Mouse (Mus musculus): ENCODE data around the gene Srl. TPM values are rescaled to one million over a fixed set of nuclear protein-coding genes. Genes with fewer than 3 reads are reported as not detected.
"Not testable (repeated sequence)": the region's sequence is repeated elsewhere in the genome, so short reads cannot be mapped to it uniquely, and the experiment has no call there.

The Srl gene
- polyA plus RNA-seq (2015; fragmentation: Nextera tagmentation; extraction: Ambion mirVana) = 10.0 and 28.6 TPM in 2 replicates

DNA sequence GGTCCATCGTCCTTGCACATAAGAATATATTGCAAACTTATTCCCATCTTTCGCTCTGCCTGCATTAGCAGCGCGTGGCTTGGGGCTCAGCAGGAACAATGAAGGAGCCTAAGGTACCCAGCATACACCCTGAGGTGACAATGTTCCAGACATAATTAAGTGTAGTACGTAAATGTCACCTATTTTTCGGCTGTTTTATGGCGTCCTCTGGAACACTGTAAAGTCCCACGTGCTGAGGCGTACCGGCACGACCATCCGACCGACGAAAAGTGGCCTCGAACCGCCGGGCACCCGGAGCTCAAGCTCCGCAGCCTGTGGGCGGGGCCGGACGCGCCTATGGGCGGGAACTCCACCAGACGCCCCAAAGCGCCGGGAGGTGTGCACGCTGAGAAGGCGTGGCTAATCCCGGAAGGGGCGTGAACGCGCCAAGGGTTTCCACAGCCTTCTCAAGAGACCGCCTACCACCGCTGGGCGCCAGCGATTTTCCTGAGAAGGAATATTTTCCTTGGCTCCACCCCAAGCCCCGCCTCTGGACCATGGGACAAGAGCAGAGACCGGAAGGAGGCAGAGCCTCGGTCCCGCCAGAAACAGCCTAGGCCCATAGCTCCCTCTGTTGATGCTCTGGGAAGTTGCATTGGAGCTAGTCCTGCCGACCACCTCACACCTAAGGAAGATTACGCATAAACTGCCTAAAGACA lies at the start of gene Srl:
Srl (minus strand) TSS at position 316 of the 698 bp plus-strand sequence.
- WGBS = under 1% methylated on average over 43 of the region's 43 CpGs
- peak within 1 kb of the TSS; percentile 77 for H3K9ac ChIP-seq (ENCODE audit: low read length)

GRCm38 (mm10) chr16:4590236-4590635 lies 48.6 kb upstream of the Srl start:
- H3K4me3 ChIP-seq (replicated peaks; ENCODE audit: low read length) = no peak overlapping the region
- H3K36me3 ChIP-seq (ENCODE audit: control insufficient read depth, insufficient read depth, low read length) = peaks cover 4% of the 10 kb centered on the region; the same call in 1 of the 2 replicates
- ATAC-seq (ENCODE audit: insufficient read depth, low FRiP score) = no peak
- H3K9me3 ChIP-seq (replicated peaks; ENCODE audit: control insufficient read depth, low read length) = no peaks in the 10 kb centered on the region
- no peak overlapping the region for H3K4me2 ChIP-seq (ENCODE audit: low read depth, low read length)
- H3K27ac ChIP-seq (ENCODE audit: low read length) = no peak overlapping the region
- H3K9ac ChIP-seq (ENCODE audit: low read length) = no peak overlapping the region
- H3K27me3 ChIP-seq (ENCODE audit: control insufficient read depth, insufficient read depth, low read length) = no peaks in the 10 kb centered on the region
- 94% methylated on average over 9 of the region's 9 CpGs for WGBS
- peaks cover 28% of the 10 kb centered on the region for H3K4me1 ChIP-seq (ENCODE audit: control insufficient read depth, insufficient read depth, low read length)

More for the DNA sequence above, at the start of gene Srl:
- peaks cover 3% of the 10 kb centered on the region; the same call in 1 of the 2 replicates for H3K4me1 ChIP-seq (ENCODE audit: control insufficient read depth, insufficient read depth, low read length)
- H3K27ac ChIP-seq (ENCODE audit: low read length) = peak within 1 kb of the TSS; percentile 13; the same call in 1 of the 2 replicates
- H3K27me3 ChIP-seq (ENCODE audit: control insufficient read depth, insufficient read depth, low read length) = no peaks in the 10 kb centered on the region
- peak within 1 kb of the TSS; percentile 57 for H3K4me3 ChIP-seq (replicated peaks; ENCODE audit: low read length)
- peak within 1 kb of the TSS; percentile 68 for H3K4me2 ChIP-seq (ENCODE audit: low read depth, low read length)
- no peaks in the 10 kb centered on the region for H3K9me3 ChIP-seq (replicated peaks; ENCODE audit: control insufficient read depth, low read length)
- 0 out of 2 replicates have a peak, but pooled peaks cover 5% of the 10 kb centered on the region for H3K36me3 ChIP-seq (ENCODE audit: control insufficient read depth, insufficient read depth, low read length)
- ATAC-seq (ENCODE audit: insufficient read depth, low FRiP score) = peak; percentile 98

DNA sequence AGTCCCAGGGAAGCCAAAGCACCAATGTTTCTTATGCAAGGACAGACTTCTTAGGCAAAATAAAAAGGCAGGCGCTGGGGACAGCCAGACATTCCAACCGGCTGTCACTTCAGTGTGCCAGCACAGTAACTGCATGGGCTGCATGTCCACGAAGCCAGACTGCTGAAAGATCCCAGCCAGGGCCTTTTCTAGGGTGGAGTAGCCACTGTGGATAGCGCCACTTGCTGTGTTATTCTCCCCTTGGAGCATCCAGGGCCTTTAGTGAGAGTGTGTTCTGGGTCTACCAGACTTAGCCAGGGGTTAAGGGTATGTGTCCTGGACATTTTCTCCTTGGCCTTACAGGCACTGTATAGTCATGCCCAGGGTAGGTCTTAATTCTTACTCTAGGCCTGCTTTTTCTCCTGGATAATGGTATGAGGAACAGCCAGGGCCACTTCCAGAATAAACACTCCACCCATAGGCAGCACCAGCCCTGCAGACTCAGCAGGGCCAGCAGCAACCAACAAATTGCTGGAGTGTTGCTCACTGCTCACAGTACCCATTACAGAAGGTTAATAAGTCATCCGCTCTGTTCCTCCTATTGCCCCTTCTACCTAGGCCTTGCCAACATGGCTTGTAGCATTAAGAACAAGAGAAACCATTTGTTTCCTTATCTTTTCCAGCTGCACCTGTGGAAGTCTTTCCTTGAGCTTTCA lies 46.0 kb upstream of the Srl start:
- WGBS = 56% methylated on average over 5 of the region's 5 CpGs
- Histone ChIP-seq H3K4me1 (ENCODE audit: control insufficient read depth, insufficient read depth, low read length) (peaks cover 17% of the 10 kb centered on the region), H3K27ac (ENCODE audit: low read length) (peak overlapping the region; percentile 97), H3K9ac (ENCODE audit: low read length) (peak overlapping the region; percentile 67), H3K4me3 (replicated peaks; ENCODE audit: low read length) (no peak overlapping the region), H3K27me3 (ENCODE audit: control insufficient read depth, insufficient read depth, low read length) (no peaks in the 10 kb centered on the region), H3K4me2 (ENCODE audit: low read depth, low read length) (peak overlapping the region; percentile 64; the same call in 1 of the 2 replicates), H3K9me3 (replicated peaks; ENCODE audit: control insufficient read depth, low read length) (no peaks in the 10 kb centered on the region), H3K36me3 (ENCODE audit: control insufficient read depth, insufficient read depth, low read length) (peaks cover 4% of the 10 kb centered on the region; the same call in 1 of the 2 replicates)
- ATAC-seq (ENCODE audit: insufficient read depth, low FRiP score) = no peak

GRCm38 (mm10) chr16:4586531-4587123 lies 45.0 kb upstream of the Srl start:
- Histone ChIP-seq H3K9me3 (replicated peaks; ENCODE audit: control insufficient read depth, low read length) (no peaks in the 10 kb centered on the region), H3K36me3 (ENCODE audit: control insufficient read depth, insufficient read depth, low read length) (peaks cover 4% of the 10 kb centered on the region; the same call in 1 of the 2 replicates), H3K4me3 (replicated peaks; ENCODE audit: low read length) (peak overlapping the region; percentile 49), H3K4me1 (ENCODE audit: control insufficient read depth, insufficient read depth, low read length) (peaks cover 13% of the 10 kb centered on the region), H3K27me3 (ENCODE audit: control insufficient read depth, insufficient read depth, low read length) (no peaks in the 10 kb centered on the region), H3K9ac (ENCODE audit: low read length) (peak overlapping the region; percentile 67), H3K27ac (ENCODE audit: low read length) (peak overlapping the region; percentile 97), H3K4me2 (ENCODE audit: low read depth, low read length) (peak overlapping the region; percentile 64)
- ATAC-seq (ENCODE audit: insufficient read depth, low FRiP score) = peak; percentile 98
- WGBS = under 1% methylated on average over 43 of the region's 43 CpGs

- ATAC-seq (ENCODE audit: insufficient read depth, low FRiP score) = peak; percentile 7; the same call in 1 of the 2 replicates
- Histone ChIP-seq H3K36me3 (ENCODE audit: control insufficient read depth, insufficient read depth, low read length) (peaks cover 4% of the 10 kb centered on the region; the same call in 1 of the 2 replicates), H3K4me3 (replicated peaks; ENCODE audit: low read length) (peak overlapping the region; percentile 49), H3K4me2 (ENCODE audit: low read depth, low read length) (peak overlapping the region; percentile 64), H3K9me3 (replicated peaks; ENCODE audit: control insufficient read depth, low read length) (no peaks in the 10 kb centered on the region), H3K27me3 (ENCODE audit: control insufficient read depth, insufficient read depth, low read length) (no peaks in the 10 kb centered on the region), H3K9ac (ENCODE audit: low read length) (peak overlapping the region; percentile 67), H3K27ac (ENCODE audit: low read length) (peak overlapping the region; percentile 97), H3K4me1 (ENCODE audit: control insufficient read depth, insufficient read depth, low read length) (peaks cover 13% of the 10 kb centered on the region)
- 6% methylated on average over 14 of the region's 14 CpGs for WGBS
Observed at GRCm38 (mm10) chr16:4585642-4586530, 44.3 kb upstream of the Srl start.

DNA sequence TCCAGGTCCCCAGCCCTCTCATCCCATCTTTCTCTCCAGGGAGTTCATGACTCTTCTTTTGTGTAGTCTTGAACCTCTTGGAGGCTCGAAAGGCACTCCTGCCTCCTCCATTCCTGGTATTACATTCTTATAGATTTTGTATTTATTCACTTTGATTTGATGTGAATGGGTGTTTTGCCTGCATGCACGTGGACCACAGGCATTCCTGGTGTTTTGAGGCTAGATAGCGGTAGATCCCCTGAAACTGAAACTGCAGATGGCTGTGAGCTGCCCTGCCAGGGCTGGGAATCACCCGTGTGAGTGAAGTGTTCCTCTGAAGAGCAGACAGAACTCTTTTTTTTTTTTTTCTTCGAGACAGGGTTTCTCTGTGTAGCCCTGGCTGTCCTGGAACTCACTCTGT lies 42.8 kb upstream of the Srl start:
- no peak overlapping the region for H3K4me2 ChIP-seq (ENCODE audit: low read depth, low read length)
- no peak overlapping the region for H3K27ac ChIP-seq (ENCODE audit: low read length)
- H3K27me3 ChIP-seq (ENCODE audit: control insufficient read depth, insufficient read depth, low read length) = no peaks in the 10 kb centered on the region
- WGBS = 78% methylated on average over 5 of the region's 5 CpGs
- no peak for ATAC-seq (ENCODE audit: insufficient read depth, low FRiP score)
- H3K9me3 ChIP-seq (replicated peaks; ENCODE audit: control insufficient read depth, low read length) = no peaks in the 10 kb centered on the region
- no peak overlapping the region for H3K9ac ChIP-seq (ENCODE audit: low read length)
- H3K4me1 ChIP-seq (ENCODE audit: control insufficient read depth, insufficient read depth, low read length) = peaks cover 13% of the 10 kb centered on the region
- H3K4me3 ChIP-seq (replicated peaks; ENCODE audit: low read length) = no peak overlapping the region
- H3K36me3 ChIP-seq (ENCODE audit: control insufficient read depth, insufficient read depth, low read length) = no peaks in the 10 kb centered on the region

- Histone ChIP-seq H3K27me3 (ENCODE audit: control insufficient read depth, insufficient read depth, low read length) (no peaks in the 10 kb centered on the region), H3K4me2 (ENCODE audit: low read depth, low read length) (no peak overlapping the region), H3K4me1 (ENCODE audit: control insufficient read depth, insufficient read depth, low read length) (peaks cover 13% of the 10 kb centered on the region), H3K27ac (ENCODE audit: low read length) (no peak overlapping the region), H3K36me3 (ENCODE audit: control insufficient read depth, insufficient read depth, low read length) (no peaks in the 10 kb centered on the region), H3K9ac (ENCODE audit: low read length) (no peak overlapping the region), H3K4me3 (replicated peaks; ENCODE audit: low read length) (no peak overlapping the region), H3K9me3 (replicated peaks; ENCODE audit: control insufficient read depth, low read length) (no peaks in the 10 kb centered on the region)
- 80% methylated on average over 3 of the region's 3 CpGs for WGBS
- ATAC-seq (ENCODE audit: insufficient read depth, low FRiP score) = no peak
Observed at GRCm38 (mm10) chr16:4583807-4584206, 42.2 kb upstream of the Srl start.

GRCm38 (mm10) chr16:4581179-4581578 lies 39.6 kb upstream of the Srl start:
- ATAC-seq (ENCODE audit: insufficient read depth, low FRiP score); H3K27ac ChIP-seq (ENCODE audit: low read length): not testable (repeated sequence)

More at GRCm38 (mm10) chr16:4581179-4581578, 39.6 kb upstream of the Srl start:
- H3K27me3 ChIP-seq (ENCODE audit: control insufficient read depth, insufficient read depth, low read length); H3K4me3 ChIP-seq (replicated peaks; ENCODE audit: low read length); H3K36me3 ChIP-seq (ENCODE audit: control insufficient read depth, insufficient read depth, low read length); H3K9me3 ChIP-seq (replicated peaks; ENCODE audit: control insufficient read depth, low read length); H3K4me1 ChIP-seq (ENCODE audit: control insufficient read depth, insufficient read depth, low read length); H3K4me2 ChIP-seq (ENCODE audit: low read depth, low read length); H3K9ac ChIP-seq (ENCODE audit: low read length): not testable (repeated sequence)
- 83% methylated on average over 3 of the region's 4 CpGs for WGBS
